Mouse (Mus musculus) macrophage (primary cell): ENCODE data around the gene Rp2. TPM values are rescaled to one million over a fixed set of nuclear protein-coding genes. Genes with fewer than 3 reads are reported as not detected.

ENCODE experiments used
- H3K27ac ChIP-seq: fragments of 350-480 bp; formaldehyde crosslinking; 2 replicates; pipeline ENCODE4 v1.9.0; 2021
- H3K36me3 ChIP-seq: fragments of 350-480 bp; formaldehyde crosslinking; 2 replicates; pipeline ENCODE4 v1.9.0; 2021; ENCODE audit errors: inconsistent target
- H3K4me3 ChIP-seq: fragments of 350-480 bp; formaldehyde crosslinking; 2 replicates; pipeline ENCODE4 v1.9.0; 2021; ENCODE audit errors: inconsistent target
- H3K79me2 ChIP-seq: fragments of 350-480 bp; formaldehyde crosslinking; 2 replicates; pipeline ENCODE4 v1.9.0; 2021; ENCODE audit errors: inconsistent target
- WGBS: methylation state at CpG from one replicate; pipeline ENCODE4 v1.1.7; 2026; ENCODE audit warnings: inconsistent platforms; ENCODE audit not compliant: missing documents; 5-methylcytosine and 5-hydroxymethylcytosine counted together
- polyA plus RNA-seq: library from polyadenylated mRNA; stranded (reverse); fragments of 250-400 nt; gene quantifications from 3 replicates; pipeline ENCODE4 v1.2.4, GENCODE M21; 2018; ENCODE audit warnings: inconsistent platforms

Gene Rp2
- polyA plus RNA-seq, 1 experiment from 2014 or later, result 36.2 TPM

DNA sequence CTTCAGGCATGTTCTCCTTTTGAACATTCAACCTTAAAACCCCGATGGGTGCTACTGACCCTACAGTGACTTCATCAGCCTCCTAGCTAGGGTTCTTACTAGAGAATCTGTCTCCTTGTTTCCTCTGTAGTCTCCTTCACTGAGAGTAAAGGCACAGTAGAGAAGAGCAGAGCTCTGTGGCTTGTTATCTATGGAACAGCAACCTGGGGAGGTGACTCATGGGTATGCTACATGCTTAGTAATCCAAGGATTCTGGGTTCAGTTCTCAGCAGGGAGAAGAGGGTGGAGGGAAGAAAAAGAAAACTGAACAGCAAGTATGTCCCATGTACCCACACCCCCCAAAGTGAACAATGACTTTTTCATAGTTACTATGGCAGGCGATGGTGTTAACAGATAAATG lies 42.6 kb downstream of the Rp2 start:
- no peak overlapping the region for H3K27ac ChIP-seq
- H3K79me2 ChIP-seq, result no peaks in the 10 kb centered on the region
- H3K4me3 ChIP-seq, result no peak overlapping the region
- WGBS, result 100% methylated on average over 2 of the region's 2 CpGs
- no peaks in the 10 kb centered on the region for H3K36me3 ChIP-seq

DNA sequence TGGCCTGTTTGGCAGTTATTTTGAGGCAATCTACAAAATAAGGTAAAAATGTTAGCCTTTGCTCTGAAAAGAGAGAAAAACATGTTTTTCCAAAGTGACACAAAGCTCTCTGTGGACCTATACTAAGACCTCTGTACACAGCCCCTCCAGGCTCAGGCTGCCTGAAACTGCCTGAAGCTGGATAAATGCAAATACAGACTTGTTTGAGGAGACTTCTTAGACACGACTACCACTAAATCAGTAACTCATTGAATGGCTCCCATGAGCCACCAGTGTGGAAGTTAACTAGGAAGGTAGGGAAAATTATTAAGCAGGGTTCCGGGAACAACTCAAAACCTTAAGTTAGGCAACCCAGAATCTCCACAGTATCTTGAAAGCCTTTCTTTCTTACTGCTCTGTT lies 43.4 kb downstream of the Rp2 start:
- no peaks in the 10 kb centered on the region for H3K36me3 ChIP-seq
- WGBS, result 95% methylated on average over 2 of the region's 2 CpGs
- no peak overlapping the region for H3K27ac ChIP-seq
- no peaks in the 10 kb centered on the region for H3K79me2 ChIP-seq
- no peak overlapping the region for H3K4me3 ChIP-seq

DNA sequence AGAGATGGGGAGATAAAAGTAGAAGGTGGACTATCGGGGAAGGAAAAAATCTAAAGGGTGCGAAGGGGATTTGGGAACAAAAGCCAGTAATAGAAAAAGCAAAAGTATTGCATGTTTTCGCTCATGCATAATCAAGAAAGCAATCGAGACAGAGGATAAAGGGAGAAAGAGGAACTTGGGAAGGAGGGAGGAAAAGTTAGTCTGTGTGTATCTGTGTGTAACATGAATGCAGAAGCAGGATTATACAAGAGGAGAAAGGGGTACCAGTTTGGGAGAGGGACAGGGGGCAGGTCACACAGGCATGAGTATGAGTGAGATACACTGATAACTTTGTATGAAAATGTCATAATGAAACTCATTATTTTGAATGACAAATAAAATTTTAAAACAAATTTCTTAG lies 47.1 kb downstream of the Rp2 start:
- H3K4me3 ChIP-seq, result no peak overlapping the region
- no peak overlapping the region for H3K27ac ChIP-seq
- 68% methylated on average over 4 of the region's 4 CpGs for WGBS
- H3K36me3 ChIP-seq, result no peaks in the 10 kb centered on the region
- H3K79me2 ChIP-seq, result no peaks in the 10 kb centered on the region

DNA sequence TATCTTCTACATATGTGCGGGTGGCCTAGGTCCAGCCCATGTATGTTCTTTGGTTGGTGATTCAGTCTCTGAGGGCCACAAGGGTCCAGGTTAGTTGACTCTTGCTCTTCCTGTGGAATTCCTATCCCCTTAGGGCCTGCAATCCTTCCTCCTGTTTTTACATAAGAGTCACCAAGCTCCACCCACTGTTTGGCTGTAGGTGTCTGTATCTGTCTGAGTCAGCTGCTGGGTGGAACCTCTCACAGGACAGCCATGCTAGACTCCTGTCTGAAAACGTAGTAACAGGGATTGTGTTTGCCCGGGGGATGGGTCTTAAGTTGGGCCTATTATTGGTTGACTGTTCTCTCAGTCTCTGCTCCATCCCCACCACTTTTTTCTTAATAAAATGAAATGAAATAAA lies 47.9 kb downstream of the Rp2 start:
- H3K27ac ChIP-seq, result no peak overlapping the region
- no peak overlapping the region for H3K4me3 ChIP-seq
- 94% methylated on average over 3 of the region's 3 CpGs for WGBS
- no peaks in the 10 kb centered on the region for H3K36me3 ChIP-seq
- no peaks in the 10 kb centered on the region for H3K79me2 ChIP-seq

DNA sequence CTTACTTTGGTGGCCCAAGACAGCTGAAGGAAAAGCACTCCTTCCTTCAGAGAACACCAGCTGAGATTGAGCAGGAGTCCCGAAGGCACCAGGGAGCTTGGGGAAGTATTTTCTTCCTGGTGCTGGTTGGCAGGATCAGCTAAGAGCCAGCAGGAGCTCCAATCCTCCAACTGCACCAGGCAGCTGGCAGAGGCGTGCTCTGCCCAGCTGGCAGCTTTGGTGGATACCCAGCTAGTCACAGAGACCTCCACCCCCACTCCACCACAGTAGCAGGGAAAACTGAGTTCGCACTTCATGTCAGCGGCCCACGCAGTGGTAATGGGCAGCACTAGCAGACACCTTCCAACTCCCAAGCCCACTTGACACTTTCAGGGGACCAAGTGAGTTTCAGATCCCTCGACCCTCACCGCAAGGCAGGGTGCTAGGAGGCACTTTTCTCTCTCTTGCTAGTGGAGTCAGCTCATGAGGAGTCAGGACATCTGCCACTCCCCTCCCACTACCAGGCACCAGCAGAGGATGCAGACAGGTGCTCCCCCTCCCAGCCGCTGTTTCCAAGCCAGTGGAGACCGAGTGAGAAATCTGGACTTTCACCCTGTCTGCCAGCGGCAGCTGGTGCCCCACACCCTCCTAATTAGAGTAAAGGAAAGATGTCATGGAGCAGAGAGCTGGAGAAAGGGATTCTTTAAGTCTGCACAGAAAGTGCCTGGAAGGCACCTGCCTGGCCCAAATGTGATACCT lies 50.8 kb downstream of the Rp2 start:
- no peak overlapping the region for H3K27ac ChIP-seq
- WGBS, result 84% methylated on average over 5 of the region's 10 CpGs
- no peaks in the 10 kb centered on the region for H3K36me3 ChIP-seq
- no peaks in the 10 kb centered on the region for H3K79me2 ChIP-seq
- H3K4me3 ChIP-seq, result no peak overlapping the region

DNA sequence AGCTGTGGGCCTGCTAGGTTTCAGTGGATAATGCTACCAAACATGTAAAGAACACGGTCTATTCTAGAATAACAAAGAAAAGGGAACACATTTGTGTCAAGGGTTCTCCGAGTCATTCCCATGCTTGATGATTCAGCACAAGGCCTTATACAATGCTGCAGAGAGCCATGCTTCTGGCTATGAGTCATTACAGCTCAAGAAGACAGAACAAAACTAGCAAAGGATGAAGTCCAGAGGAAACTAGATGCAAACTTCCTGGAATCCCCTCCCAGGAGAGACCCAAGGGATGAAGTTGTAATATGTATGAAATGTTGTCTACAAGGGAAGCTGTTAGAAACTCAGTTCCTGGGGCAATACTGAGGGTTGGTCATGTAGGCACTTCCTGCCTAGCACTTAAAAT lies 54.2 kb downstream of the Rp2 start:
- H3K27ac ChIP-seq, result 0 out of 2 replicates have a peak overlapping the region, but pooled peaks have one; percentile 24
- H3K79me2 ChIP-seq, result no peaks in the 10 kb centered on the region
- WGBS, result 37% methylated on average over 2 of the region's 2 CpGs
- H3K36me3 ChIP-seq, result no peaks in the 10 kb centered on the region
- no peak overlapping the region for H3K4me3 ChIP-seq

DNA sequence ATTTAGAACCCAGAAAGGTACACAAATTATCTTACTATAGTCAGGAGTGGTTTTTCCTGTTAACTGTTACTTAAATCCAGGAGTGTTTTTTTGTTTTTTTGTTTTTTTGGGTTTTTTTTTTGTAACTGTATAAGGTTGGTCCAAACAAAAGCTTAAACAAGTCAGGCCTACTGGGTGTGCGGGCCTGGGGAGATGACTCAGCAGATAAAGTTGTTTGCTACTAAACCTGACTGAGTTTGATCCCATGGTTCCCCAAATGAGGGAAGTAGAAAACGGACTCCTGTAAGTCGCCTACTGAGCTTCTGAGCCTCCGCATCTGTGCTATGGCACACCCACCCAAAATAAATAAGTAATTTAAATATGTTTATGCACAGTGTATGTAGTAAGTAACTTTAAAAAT lies 55.3 kb downstream of the Rp2 start:
- WGBS, result 72% methylated on average over 4 of the region's 4 CpGs
- Histone ChIP-seq H3K79me2 (no peaks in the 10 kb centered on the region), H3K4me3 (no peak overlapping the region)

DNA sequence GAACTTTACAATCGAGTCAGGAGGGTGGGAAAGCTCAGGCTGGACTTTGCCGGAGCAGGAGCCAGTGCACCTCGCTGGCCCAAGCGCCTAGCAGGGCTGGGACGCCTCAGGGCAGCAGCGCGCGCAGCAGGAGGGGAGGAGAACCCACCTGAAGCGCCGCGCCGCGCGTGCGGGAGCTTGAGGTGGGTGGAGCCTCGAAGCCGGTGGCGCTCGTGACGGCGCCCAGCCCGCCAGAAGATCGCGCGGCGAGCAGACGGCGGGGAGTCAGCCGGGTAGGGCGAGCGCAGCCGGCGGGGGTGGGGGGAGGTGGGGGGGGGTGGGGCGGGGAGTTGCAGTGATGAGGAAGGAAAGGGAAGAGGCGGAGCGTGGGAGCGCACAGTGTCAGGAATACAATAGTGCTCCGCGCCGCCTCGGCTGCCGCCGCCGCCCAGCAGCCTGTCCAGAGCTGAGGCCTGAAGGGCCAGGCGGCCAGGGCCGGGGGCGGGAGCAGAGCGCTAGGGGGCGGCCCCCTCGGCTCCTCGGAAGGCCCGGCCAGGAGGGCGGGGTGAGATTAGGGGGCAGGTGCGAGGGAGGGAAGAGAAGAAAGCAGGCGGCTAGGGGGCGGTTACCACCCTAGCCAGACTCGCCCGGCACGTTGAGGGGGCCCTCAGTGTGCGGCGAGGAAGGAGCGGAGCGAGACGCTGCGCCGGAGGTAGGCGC lies 61.0 kb downstream of the Rp2 start, which contains the start of gene Jade3:
Jade3 (plus strand) TSS at position 549 of the 699 bp plus-strand sequence.
- Histone ChIP-seq H3K27ac (no peak within 1 kb of the TSS), H3K4me3 (peak within 1 kb of the TSS; percentile 52), H3K79me2 (no peaks in the 10 kb centered on the region), H3K36me3 (no peaks in the 10 kb centered on the region)
- WGBS, result 28% methylated on average over 39 of the region's 67 CpGs

More for the DNA sequence above, 55.3 kb downstream of the Rp2 start:
- no peaks in the 10 kb centered on the region for H3K36me3 ChIP-seq
- H3K27ac ChIP-seq, result no peak overlapping the region

DNA sequence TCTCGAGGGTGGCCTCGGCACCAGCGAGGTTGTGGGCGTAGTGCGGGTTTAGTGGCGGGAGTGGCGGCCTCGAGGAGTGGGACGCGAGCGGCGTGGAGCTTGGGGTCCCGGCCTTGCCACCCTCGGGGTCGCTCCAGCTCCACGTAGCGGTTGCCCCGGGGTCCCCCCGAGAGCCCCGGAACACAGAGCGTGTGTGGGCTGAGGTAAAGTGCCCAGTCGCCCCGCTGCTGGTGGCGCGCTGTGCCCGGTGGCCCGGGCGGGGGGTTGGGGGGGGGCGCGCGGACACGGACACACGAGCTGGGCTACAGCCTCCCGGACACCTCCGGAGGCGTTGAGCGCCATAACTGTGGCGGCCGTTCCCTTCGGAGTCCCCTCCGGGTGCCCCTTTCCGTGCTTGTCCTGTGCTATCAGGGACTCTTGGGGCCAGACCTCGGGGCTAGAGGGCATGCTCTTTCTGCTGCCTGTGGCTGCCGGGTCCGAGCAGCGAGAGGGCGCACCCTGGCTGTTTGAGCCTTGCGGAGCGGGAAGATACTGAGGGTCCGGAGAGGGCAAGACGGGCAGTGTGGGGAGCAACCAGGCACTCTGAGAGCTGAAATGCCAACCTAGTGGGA lies 61.7 kb downstream of the Rp2 start:
- Histone ChIP-seq H3K27ac (no peak overlapping the region), H3K4me3 (peak overlapping the region; percentile 52), H3K36me3 (no peaks in the 10 kb centered on the region), H3K79me2 (no peaks in the 10 kb centered on the region)
- 22% methylated on average over 27 of the region's 51 CpGs for WGBS

Other genes with a start within 250 kb of the Rp2 start
- 6.2 to 18.1 TPM (median 8.3 TPM) in 3 replicates for gene Slc9a7, start 72.7 kb upstream of the Rp2 start, polyA plus RNA-seq
- 2.7 to 4.4 TPM (median 3.1 TPM) in 3 replicates for gene Jade3, start 61.2 kb downstream of the Rp2 start, polyA plus RNA-seq
- not detected in 3 replicates for gene Rgn, start 185.3 kb downstream of the Rp2 start, polyA plus RNA-seq